ENCODE assay signal across 9 mouse cellular contexts in genomic region chr8:112061372-112061771, GRCm38 (mm10). TPM values are rescaled to one million over a fixed set of nuclear protein-coding genes. Genes with fewer than 3 reads are reported as not detected.
DNase-seq lines count a peak whose midpoint lies in the region; ATAC-seq and TF ChIP-seq lines count a peak whose summit lies in the region.
"Had no signal": no experiment of that assay in that cellular context is flagged by ENCODE, and none has a peak within 500 bp of the region (broad histone marks: within the 10 kb centered on the region; RNA-seq: fewer than 3 reads in every experiment).

No protein-coding gene starts in this region.

- TF ChIP-seq POLR2A in limb, embryonic 14.5 days (IDR thresholded peaks at IDR 0.05; ENCODE audit: borderline replicate concordance, extremely low read depth, insufficient read depth, insufficient read length) = no peak

- no peaks in the 10 kb centered on the region for H3K36me3 ChIP-seq in limb, embryonic 14.5 days (ENCODE audit: control insufficient read depth, insufficient read depth, low read length)
- no peaks in the 10 kb centered on the region for H3K36me3 ChIP-seq in limb, embryonic 10.5 days
- no peaks in the 10 kb centered on the region for H3K36me3 ChIP-seq in ES-E14 (ENCODE audit: control insufficient read depth, insufficient read depth, low read length, poor library complexity, severe bottlenecking)
- H3K36me3 ChIP-seq in splenic B cell, adult 2 months (ENCODE audit: control insufficient read depth, insufficient read depth, low read length, poor library complexity, severe bottlenecking) = no peaks in the 10 kb centered on the region

- no peak overlapping the region for H3K4me3 ChIP-seq in limb, embryonic 14.5 days (replicated peaks; ENCODE audit: low read length)
- H3K4me3 ChIP-seq in limb, embryonic 10.5 days = no peak overlapping the region
- H3K4me3 ChIP-seq in ES-E14 (ENCODE audit: insufficient read depth in 1 of 2, low read depth in 1 of 2, low read length in 2 of 2, poor library complexity in 1 of 2, severe bottlenecking in 1 of 2) = no peak overlapping the region

- no peak overlapping the region for H3K4me2 ChIP-seq in limb, embryonic 14.5 days (replicated peaks; ENCODE audit: low read depth, low read length, severe bottlenecking)

- ATAC-seq in limb, embryonic 14.5 days (ENCODE audit: low FRiP score, low read depth) = no peak

- peak; percentile 18 to 40 for DNase-seq in cerebellum, adult 18-20 months
- DNase-seq in cerebellum, adult 11-12 months = no peak
- DNase-seq in limb, embryonic 14.5 days (ENCODE audit: low spot score) = peak; percentile 62
- no peak for DNase-seq in limb, embryonic 10.5 days (ENCODE audit: low spot score)
- peak; percentile 52 for DNase-seq in ES-E14 (ENCODE audit: low read depth, low spot score)
- DNase-seq in cerebellum, postnatal 25 days = peak; percentile 14 to 48
- DNase-seq in large intestine, adult 2 months (ENCODE audit: low read depth, low spot score) = peak; percentile 7
- DNase-seq in splenic B cell, adult 2 months (ENCODE audit: low read depth, low spot score) = peak; percentile 57

- H3K27ac ChIP-seq in limb, embryonic 14.5 days (replicated peaks; ENCODE audit: low read depth, low read length) = no peak overlapping the region
- no peak overlapping the region for H3K27ac ChIP-seq in limb, embryonic 10.5 days
- no peak overlapping the region for H3K27ac ChIP-seq in ES-E14 (ENCODE audit: insufficient read depth, low read depth, low read length, poor library complexity, severe bottlenecking)

- in situ Hi-C loops in ES-E14 (cut with MboI; ENCODE audit: low sequenced_read_pairs in 2 of 2, unreplicated experiment in 2 of 2) = loop anchor here in 1 of 2 experiments (25.0 kb wide), 1 partner anchor 251 kb away; no protein-coding TSS in a partner anchor

- H3K4me1 ChIP-seq in limb, embryonic 14.5 days (ENCODE audit: control insufficient read depth, insufficient read depth, low read length) = no peaks in the 10 kb centered on the region
- no peaks in the 10 kb centered on the region for H3K4me1 ChIP-seq in limb, embryonic 10.5 days
- H3K4me1 ChIP-seq in ES-E14 (ENCODE audit: control insufficient read depth in 2 of 2, insufficient read depth in 2 of 2, low read length in 2 of 2, poor library complexity in 1 of 2) = peaks cover 0 to 2% of the 10 kb centered on the region in 2 experiments; a peak in 1 of 4 replicates

- H3K9ac ChIP-seq in limb, embryonic 14.5 days (ENCODE audit: low read depth, low read length, severe bottlenecking) = no peak overlapping the region
- H3K9ac ChIP-seq in ES-E14 (ENCODE audit: insufficient read depth, low read depth, low read length, poor library complexity, severe bottlenecking) = no peak overlapping the region

- no peaks in the 10 kb centered on the region for H3K9me3 ChIP-seq in limb, embryonic 14.5 days (ENCODE audit: control insufficient read depth, low read length)
- no peaks in the 10 kb centered on the region for H3K9me3 ChIP-seq in limb, embryonic 10.5 days (replicated peaks)
- H3K9me3 ChIP-seq in ES-E14 (ENCODE audit: control insufficient read depth, insufficient read depth, low read depth, low read length) = no peaks in the 10 kb centered on the region

- no peaks in the 10 kb centered on the region for H3K27me3 ChIP-seq in limb, embryonic 14.5 days (ENCODE audit: control insufficient read depth, insufficient read depth, low read length)
- H3K27me3 ChIP-seq in limb, embryonic 10.5 days (ENCODE audit: low read depth, poor library complexity, severe bottlenecking) = no peaks in the 10 kb centered on the region
- H3K27me3 ChIP-seq in splenic B cell, adult 2 months (ENCODE audit: control insufficient read depth, insufficient read depth, low read length, poor library complexity, severe bottlenecking) = no peaks in the 10 kb centered on the region

- WGBS in limb, embryonic 14.5 days = 47% methylated on average over 4 of the region's 4 CpGs
- 47% methylated on average over 4 of the region's 4 CpGs for WGBS in limb, embryonic 10.5 days
- 31% methylated on average over 4 of the region's 4 CpGs for WGBS in large intestine, adult 2 months

TF ChIP-seq in ES-E14, 5 proteins besides CTCF, POLR2A, EP300 and RAD21:
- no peak for TF ChIP-seq ZNF384 (IDR thresholded peaks at IDR 0.05; ENCODE audit: low read depth, low read length)
- TF ChIP-seq HCFC1 (IDR thresholded peaks at IDR 0.05; ENCODE audit: borderline replicate concordance, insufficient read depth, low read length) = no peak
- peak; percentile 90 for TF ChIP-seq ZC3H11A (IDR thresholded peaks at IDR 0.05; ENCODE audit: borderline replicate concordance, low read depth, low read length)
- TF ChIP-seq CHD2 (IDR thresholded peaks at IDR 0.05; ENCODE audit: low read depth, low read length) = no peak
- TF ChIP-seq MAFK (IDR thresholded peaks at IDR 0.05; ENCODE audit: insufficient read depth, low read depth, low read length) = no peak
TF ChIP-seq in ES-E14: peak in this region for 1.

RNA-seq across cellular contexts. Expression of gene Gm6793, which starts 46.5 kb away (rescaled TPM):
- 0.22 and 0.34 TPM in 2 replicates for polyA plus RNA-seq in limb, embryonic 14.5 days (2012; rRNA removed)
- polyA plus RNA-seq in limb, embryonic 14.5 days (2014; fragmentation: Nextera tagmentation; extraction: Ambion mirVana) = 0.43 and 0.72 TPM in 2 replicates
- polyA plus RNA-seq in limb, embryonic 10.5 days (2016; fragmentation: Nextera tagmentation; extraction: Ambion mirVana) = 0.50 and 0.74 TPM in 2 replicates
- not detected in 2 replicates for total RNA-seq in ES-E14 (2012; rRNA removed)
- polyA plus RNA-seq in large intestine, adult 2 months (2012; rRNA removed) = not detected in 2 replicates
- total RNA-seq: hematopoietic stem cell, adult 5-6 weeks had no signal

RNA-seq across cellular contexts. Expression of gene Terf2ip, which starts 50.2 kb away (rescaled TPM):
- polyA plus RNA-seq in limb, embryonic 14.5 days (2012; rRNA removed) = 14.9 and 16.5 TPM in 2 replicates
- polyA plus RNA-seq in limb, embryonic 14.5 days (2014; fragmentation: Nextera tagmentation; extraction: Ambion mirVana) = 17.5 and 21.5 TPM in 2 replicates
- polyA plus RNA-seq in limb, embryonic 10.5 days (2016; fragmentation: Nextera tagmentation; extraction: Ambion mirVana) = 25.4 and 28.6 TPM in 2 replicates
- total RNA-seq in ES-E14 (2012; rRNA removed) = 5.3 and 9.7 TPM in 2 replicates
- 4.4 and 5.7 TPM in 2 replicates for polyA plus RNA-seq in large intestine, adult 2 months (2012; rRNA removed)

RNA-seq across cellular contexts. Expression of gene Kars, which starts 50.2 kb away (rescaled TPM):
- 99.2 and 124 TPM in 2 replicates for polyA plus RNA-seq in limb, embryonic 14.5 days (2012; rRNA removed)
- 204 and 207 TPM in 2 replicates for polyA plus RNA-seq in limb, embryonic 14.5 days (2014; fragmentation: Nextera tagmentation; extraction: Ambion mirVana)
- 276 and 306 TPM in 2 replicates for polyA plus RNA-seq in limb, embryonic 10.5 days (2016; fragmentation: Nextera tagmentation; extraction: Ambion mirVana)
- 218 and 267 TPM in 2 replicates for total RNA-seq in ES-E14 (2012; rRNA removed)
- polyA plus RNA-seq in large intestine, adult 2 months (2012; rRNA removed) = 68.3 and 79.5 TPM in 2 replicates

Comparison
In these comparisons a context has a peak if more than half of its experiments do, and no peak if none do; other contexts are left out.
1. DNase-seq: peak in cerebellum, adult 18-20 months (2 of 2), limb, embryonic 14.5 days (single experiment), ES-E14 (single experiment), cerebellum, postnatal 25 days (2 of 2), large intestine, adult 2 months (single experiment) and splenic B cell, adult 2 months (single experiment); none in cerebellum, adult 11-12 months (single experiment) and limb, embryonic 10.5 days (single experiment).